Mouse (Mus musculus) lung, adult 2 months (tissue): ENCODE measurements around the gene Rbp4.

ENCODE experiments used
- CTCF ChIP-seq: fragments of 200-500 bp; IDR thresholded peaks from 2 replicates; pipeline ENCODE4 v1.5.1; 2011; ENCODE audit warnings: mild to moderate bottlenecking, low read length, control low read depth; ENCODE audit not compliant: insufficient read depth
- POLR2A ChIP-seq: fragments of 200-500 bp; IDR thresholded peaks from 2 replicates; pipeline ENCODE4 v1.6.1; 2011; ENCODE audit warnings: low read depth, mild to moderate bottlenecking, control low read depth, low read length, borderline replicate concordance; ENCODE audit errors: extremely low read depth

DNA sequence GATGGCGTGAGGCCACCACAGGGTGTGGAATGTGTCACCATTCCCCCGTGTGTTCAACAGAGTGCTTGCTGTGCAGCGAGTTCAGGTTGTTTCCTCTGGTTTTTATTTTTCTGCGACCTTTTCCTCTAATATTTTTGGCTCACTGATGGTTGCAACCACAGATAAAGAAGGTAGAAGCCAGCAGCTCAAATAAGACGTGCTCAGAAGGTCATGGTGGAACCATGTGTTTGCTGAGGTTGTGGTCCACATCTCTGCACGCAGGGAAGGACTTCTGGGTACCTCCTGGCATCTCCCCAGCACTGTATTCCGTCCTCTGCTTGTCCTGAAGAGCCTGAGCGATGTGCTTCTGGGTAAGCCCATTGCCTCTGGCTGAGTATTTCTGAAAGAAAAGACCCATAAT lies 1.6 kb upstream of the Rbp4 start:
- no peak for TF ChIP-seq CTCF
- TF ChIP-seq POLR2A, result no peak
